Mouse (Mus musculus) limb, embryonic 10.5 days (tissue): ENCODE measurements around the gene Gm28051. TPM values are rescaled to one million over a fixed set of nuclear protein-coding genes. Genes with fewer than 3 reads are reported as not detected.

ENCODE experiments used
- DNase-seq: peaks from one replicate; pipeline ENCODE4 v3.0.0-alpha.2; 2017; ENCODE audit warnings: low spot score
- H3K27ac ChIP-seq: fragments of 300-500 bp; sonication (generic); 2 replicates; pipeline ENCODE4 v1.5.1; 2016; ENCODE audit warnings: mild to moderate bottlenecking
- H3K27me3 ChIP-seq: fragments of 300-500 bp; sonication (generic); 2 replicates; pipeline ENCODE4 v1.6.1; 2016; ENCODE audit warnings: low read depth, mild to moderate bottlenecking; ENCODE audit not compliant: poor library complexity, severe bottlenecking
- H3K36me3 ChIP-seq: fragments of 300-500 bp; sonication (generic); 2 replicates; pipeline ENCODE4 v1.6.1; 2016; ENCODE audit warnings: mild to moderate bottlenecking, moderate library complexity
- H3K4me1 ChIP-seq: fragments of 300-500 bp; sonication (generic); 2 replicates; pipeline ENCODE4 v1.6.1; 2016
- H3K4me3 ChIP-seq: fragments of 300-500 bp; sonication (generic); 2 replicates; pipeline ENCODE4 v1.5.1; 2016; ENCODE audit warnings: mild to moderate bottlenecking, moderate library complexity
- H3K9me3 ChIP-seq: fragments of 300-500 bp; sonication (generic); replicated peaks from 2 replicates; pipeline ENCODE4 v1.6.1; 2016; ENCODE audit warnings: mild to moderate bottlenecking
- WGBS: fragments of 180-500 bp; shearing (Covaris S2); methylation state at CpG from one replicate; pipeline ENCODE4 v1.1.7; 2016; 5-methylcytosine and 5-hydroxymethylcytosine counted together
- polyA plus RNA-seq: library from polyadenylated mRNA; unstranded; fragments of >200 nt; fragmentation: Nextera tagmentation; extraction: Ambion mirVana; gene quantifications from 2 replicates; pipeline ENCODE4 v1.2.1, GENCODE M21; 2016

Gene Gm28051
- polyA plus RNA-seq, 1 experiment from 2014 or later, result not detected

- Histone ChIP-seq H3K27me3 (no peaks in the 10 kb centered on the region), H3K27ac (0 out of 2 replicates have a peak overlapping the region, but pooled peaks have one; percentile 8), H3K36me3 (no peaks in the 10 kb centered on the region), H3K9me3 (no peaks in the 10 kb centered on the region), H3K4me1 (peaks cover 23% of the 10 kb centered on the region; the same call in 1 of the 2 replicates), H3K4me3 (no peak overlapping the region)
- 78% methylated on average over 3 of the region's 3 CpGs for WGBS
- no peak for DNase-seq
These were observed 72.7 kb downstream of the Gm28051 start for GRCm38 (mm10) chr12:102684720-102685386.

- H3K36me3 ChIP-seq, result no peaks in the 10 kb centered on the region
- no peaks in the 10 kb centered on the region for H3K27me3 ChIP-seq
- 0 out of 2 replicates have a peak overlapping the region, but pooled peaks have one; percentile 4 for H3K27ac ChIP-seq
- H3K4me1 ChIP-seq, result peaks cover 23% of the 10 kb centered on the region; the same call in 1 of the 2 replicates
- 89% methylated on average over 5 of the region's 5 CpGs for WGBS
- no peak for DNase-seq
- no peak overlapping the region for H3K4me3 ChIP-seq
- H3K9me3 ChIP-seq, result no peaks in the 10 kb centered on the region
These were observed 73.6 kb downstream of the Gm28051 start for GRCm38 (mm10) chr12:102683979-102684378.

GRCm38 (mm10) chr12:102683438-102683837 is 74.1 kb downstream of the Gm28051 start:
- no peak overlapping the region for H3K4me3 ChIP-seq
- 92% methylated on average over 6 of the region's 6 CpGs for WGBS
- H3K27ac ChIP-seq, result no peak overlapping the region
- no peaks in the 10 kb centered on the region for H3K9me3 ChIP-seq
- no peaks in the 10 kb centered on the region for H3K36me3 ChIP-seq
- no peaks in the 10 kb centered on the region for H3K27me3 ChIP-seq
- H3K4me1 ChIP-seq, result peaks cover 27% of the 10 kb centered on the region; the same call in 1 of the 2 replicates
- no peak for DNase-seq

GRCm38 (mm10) chr12:102682722-102683299 is 74.8 kb downstream of the Gm28051 start:
- H3K4me3 ChIP-seq, result no peak overlapping the region
- H3K4me1 ChIP-seq, result peaks cover 27% of the 10 kb centered on the region; the same call in 1 of the 2 replicates
- no peak overlapping the region for H3K27ac ChIP-seq
- 79% methylated on average over 7 of the region's 7 CpGs for WGBS
- no peaks in the 10 kb centered on the region for H3K36me3 ChIP-seq
- H3K9me3 ChIP-seq, result no peaks in the 10 kb centered on the region
- no peaks in the 10 kb centered on the region for H3K27me3 ChIP-seq
- no peak for DNase-seq

GRCm38 (mm10) chr12:102682085-102682484 is 75.5 kb downstream of the Gm28051 start:
- DNase-seq, result no peak
- no peak overlapping the region for H3K4me3 ChIP-seq
- H3K27me3 ChIP-seq, result no peaks in the 10 kb centered on the region
- H3K9me3 ChIP-seq, result no peaks in the 10 kb centered on the region
- WGBS, result 81% methylated on average over 5 of the region's 5 CpGs
- no peaks in the 10 kb centered on the region for H3K36me3 ChIP-seq
- no peak overlapping the region for H3K27ac ChIP-seq
- H3K4me1 ChIP-seq, result peaks cover 27% of the 10 kb centered on the region; the same call in 1 of the 2 replicates

- H3K27ac ChIP-seq, result no peak overlapping the region
- 79% methylated on average over 7 of the region's 7 CpGs for WGBS
- DNase-seq, result no peak
These were observed 76.0 kb downstream of the Gm28051 start for GRCm38 (mm10) chr12:102681590-102681989.

GRCm38 (mm10) chr12:102678820-102679219 is 78.7 kb downstream of the Gm28051 start:
- H3K4me1 ChIP-seq, result peaks cover 8% of the 10 kb centered on the region; the same call in 1 of the 2 replicates
- peaks cover 5% of the 10 kb centered on the region; the same call in 1 of the 2 replicates for H3K36me3 ChIP-seq
- no peak for DNase-seq
- H3K4me3 ChIP-seq, result no peak overlapping the region
- no peaks in the 10 kb centered on the region for H3K27me3 ChIP-seq
- WGBS, result 74% methylated on average over 6 of the region's 6 CpGs
- H3K27ac ChIP-seq, result no peak overlapping the region
- no peaks in the 10 kb centered on the region for H3K9me3 ChIP-seq

More at GRCm38 (mm10) chr12:102681590-102681989, 76.0 kb downstream of the Gm28051 start:
- H3K4me1 ChIP-seq, result peaks cover 22% of the 10 kb centered on the region; the same call in 1 of the 2 replicates
- H3K27me3 ChIP-seq, result no peaks in the 10 kb centered on the region
- H3K9me3 ChIP-seq, result no peaks in the 10 kb centered on the region
- no peak overlapping the region for H3K4me3 ChIP-seq
- no peaks in the 10 kb centered on the region for H3K36me3 ChIP-seq

- H3K4me1 ChIP-seq, result peaks cover 8% of the 10 kb centered on the region; the same call in 1 of the 2 replicates
- H3K27ac ChIP-seq, result no peak overlapping the region
- no peak overlapping the region for H3K4me3 ChIP-seq
- peaks cover 8% of the 10 kb centered on the region for H3K36me3 ChIP-seq
- 86% methylated on average over 3 of the region's 3 CpGs for WGBS
- no peak for DNase-seq
- H3K9me3 ChIP-seq, result no peaks in the 10 kb centered on the region
- H3K27me3 ChIP-seq, result no peaks in the 10 kb centered on the region
These were observed 80.5 kb downstream of the Gm28051 start for GRCm38 (mm10) chr12:102677089-102677488.

GRCm38 (mm10) chr12:102674556-102674955 is 83.0 kb downstream of the Gm28051 start:
- H3K4me3 ChIP-seq, result no peak overlapping the region
- no peak overlapping the region for H3K27ac ChIP-seq
- WGBS, result 92% methylated on average over 10 of the region's 10 CpGs

GRCm38 (mm10) chr12:102674123-102674522 is 83.4 kb downstream of the Gm28051 start:
- Histone ChIP-seq H3K36me3 (peaks cover 8% of the 10 kb centered on the region), H3K4me1 (peaks cover 22% of the 10 kb centered on the region; the same call in 1 of the 2 replicates), H3K27ac (no peak overlapping the region), H3K27me3 (no peaks in the 10 kb centered on the region), H3K4me3 (no peak overlapping the region), H3K9me3 (no peaks in the 10 kb centered on the region)
- no peak for DNase-seq
- WGBS, result 93% methylated on average over 13 of the region's 13 CpGs

More at GRCm38 (mm10) chr12:102674556-102674955, 83.0 kb downstream of the Gm28051 start:
- Histone ChIP-seq H3K4me1 (peaks cover 22% of the 10 kb centered on the region; the same call in 1 of the 2 replicates), H3K9me3 (no peaks in the 10 kb centered on the region), H3K36me3 (peaks cover 8% of the 10 kb centered on the region), H3K27me3 (no peaks in the 10 kb centered on the region)
- DNase-seq, result no peak

GRCm38 (mm10) chr12:102672857-102673839 is 84.4 kb downstream of the Gm28051 start:
- H3K9me3 ChIP-seq, result no peaks in the 10 kb centered on the region
- H3K27me3 ChIP-seq, result no peaks in the 10 kb centered on the region
- no peak overlapping the region for H3K27ac ChIP-seq
- peaks cover 18% of the 10 kb centered on the region; the same call in 1 of the 2 replicates for H3K4me1 ChIP-seq
- peaks cover 8% of the 10 kb centered on the region for H3K36me3 ChIP-seq
- DNase-seq, result no peak
- 86% methylated on average over 20 of the region's 20 CpGs for WGBS
- H3K4me3 ChIP-seq, result no peak overlapping the region

- H3K4me1 ChIP-seq, result peaks cover 18% of the 10 kb centered on the region; the same call in 1 of the 2 replicates
- no peaks in the 10 kb centered on the region for H3K27me3 ChIP-seq
- WGBS, result 73% methylated on average over 8 of the region's 8 CpGs
- H3K27ac ChIP-seq, result no peak overlapping the region
- no peaks in the 10 kb centered on the region for H3K9me3 ChIP-seq
- H3K4me3 ChIP-seq, result no peak overlapping the region
- peaks cover 8% of the 10 kb centered on the region for H3K36me3 ChIP-seq
- DNase-seq, result no peak
These were observed 85.4 kb downstream of the Gm28051 start for GRCm38 (mm10) chr12:102672176-102672575.
